Mouse (Mus musculus) c-Kit-positive CD71-negative TER-119-negative erythroid progenitor cells, embryonic 14.5 days (primary cell): ENCODE data around the gene Gm14440.
"Not testable (repeated sequence)": the region's sequence is repeated elsewhere in the genome, so short reads cannot be mapped to it uniquely, and the experiment has no call there.

ENCODE experiments used
- DNase-seq: peaks from one replicate; pipeline ENCODE4 v3.0.0-alpha.2; 2013; ENCODE audit warnings: low read depth

Gene Gm14440

GRCm38 (mm10) chr2:175274825-175275224, at the start of gene Gm14440:
Gene Gm14440 (plus strand): TSS chr2:175275125.
- not testable (repeated sequence) for DNase-seq
